Comparison of ENCODE assay signal across 8 mouse cellular contexts in the genomic region with DNA sequence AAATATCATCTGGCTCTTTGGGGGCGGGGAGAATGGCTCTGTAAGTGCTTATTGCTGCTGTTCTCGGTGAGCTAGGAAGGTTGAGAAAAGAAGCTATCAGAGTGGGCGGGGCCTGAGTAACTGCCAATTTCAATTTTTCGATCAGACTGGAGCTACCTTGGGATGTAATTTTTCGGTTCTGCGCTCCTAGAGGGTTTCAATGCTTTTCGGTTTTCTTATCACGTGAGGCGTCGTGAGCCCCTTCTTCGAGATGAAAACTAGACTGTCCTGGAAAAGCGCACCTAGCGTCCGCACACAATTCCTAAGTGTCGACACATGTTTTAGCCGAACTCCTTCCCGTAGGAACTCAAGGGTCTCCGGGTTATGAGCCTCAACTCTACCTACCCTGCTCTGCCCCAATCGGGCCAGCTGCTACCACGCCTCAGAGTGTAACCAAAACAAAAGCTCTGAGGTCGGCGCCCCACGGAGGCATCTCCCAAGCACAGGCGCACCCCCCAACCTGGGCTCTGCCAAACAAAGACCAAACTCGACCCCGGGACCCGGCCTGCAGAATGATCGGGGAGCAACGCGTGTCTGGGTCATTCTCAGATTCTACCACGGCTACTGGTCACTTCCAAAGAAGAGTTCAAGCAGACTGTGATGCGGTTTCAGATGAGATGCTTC. TPM values are rescaled to one million over a fixed set of nuclear protein-coding genes. Genes with fewer than 3 reads are reported as not detected.
DNase-seq lines count a peak whose midpoint lies in the region; ATAC-seq and TF ChIP-seq lines count a peak whose summit lies in the region.

No protein-coding gene starts in this region.

- no peaks in the 10 kb centered on the region for H3K4me1 ChIP-seq in neural tube, embryonic 11.5 days (ENCODE audit: control insufficient read depth, insufficient read depth, low read length)
- no peaks in the 10 kb centered on the region for H3K4me1 ChIP-seq in liver, adult 2 months (ENCODE audit: control insufficient read depth, insufficient read depth, low read length)
- H3K4me1 ChIP-seq in midbrain, postnatal 0 days (ENCODE audit: insufficient read depth, low read length) = no peaks in the 10 kb centered on the region

- H3K4me2 ChIP-seq in neural tube, embryonic 11.5 days (ENCODE audit: low read depth) = peak overlapping the region; percentile 76
- H3K4me2 ChIP-seq in midbrain, postnatal 0 days (ENCODE audit: low read depth, low read length, poor library complexity, severe bottlenecking) = peak overlapping the region; percentile 80

- H3K9ac ChIP-seq in neural tube, embryonic 11.5 days (ENCODE audit: low read length) = peak overlapping the region; percentile 82
- peak overlapping the region; percentile 72 for H3K9ac ChIP-seq in liver, adult 2 months (ENCODE audit: low read depth, low read length)
- H3K9ac ChIP-seq in midbrain, postnatal 0 days (replicated peaks; ENCODE audit: low read length, poor library complexity, severe bottlenecking) = peak overlapping the region; percentile 56

- TF ChIP-seq POLR2A in liver, adult 2 months (IDR thresholded peaks at IDR 0.05; ENCODE audit: extremely low read depth, insufficient read depth, low read length) = no peak

- H3K9me3 ChIP-seq in neural tube, embryonic 11.5 days (ENCODE audit: control insufficient read depth, low read length) = no peaks in the 10 kb centered on the region
- H3K9me3 ChIP-seq in midbrain, postnatal 0 days (ENCODE audit: low read length) = no peaks in the 10 kb centered on the region

- ATAC-seq in neural tube, embryonic 11.5 days (ENCODE audit: insufficient read depth, low FRiP score, low TSS enrichment) = peak; percentile 56
- ATAC-seq in midbrain, postnatal 0 days (ENCODE audit: low FRiP score) = peak; percentile 66

- DNase-seq in neural tube, embryonic 11.5 days (ENCODE audit: low spot score) = peak; percentile 56
- no peak for DNase-seq in neural tube, embryonic 10.5 days (ENCODE audit: extremely low spot score, low spot score)
- DNase-seq in cerebellum, postnatal 14 days = peak; percentile 60 to 66
- DNase-seq in gastrocnemius, postnatal 10 days = peak; percentile 42
- peak; percentile 26 for DNase-seq in kidney, adult 9 months
- peak; percentile 53 for DNase-seq in liver, adult 2 months (ENCODE audit: extremely low read depth, low read depth, low spot score)
- DNase-seq in midbrain, postnatal 0 days (ENCODE audit: low spot score) = peak; percentile 36
- DNase-seq in testis, postnatal 10 days (ENCODE audit: low spot score) = peak; percentile 67

- TF ChIP-seq CTCF in liver, adult 2 months (IDR thresholded peaks at IDR 0.05; ENCODE audit: low read depth, low read length) = no peak
- TF ChIP-seq CTCF in midbrain, postnatal 0 days (IDR thresholded peaks at IDR 0.05) = no peak; the same call in 1 of the 2 replicates

- peak overlapping the region; percentile 72 for H3K4me3 ChIP-seq in neural tube, embryonic 11.5 days (ENCODE audit: low read depth, low read length)
- peak overlapping the region; percentile 65 for H3K4me3 ChIP-seq in liver, adult 2 months (ENCODE audit: insufficient read depth, low read depth, low read length)
- H3K4me3 ChIP-seq in midbrain, postnatal 0 days (ENCODE audit: low read depth, low read length) = peak overlapping the region; percentile 74

- no peaks in the 10 kb centered on the region for H3K27me3 ChIP-seq in neural tube, embryonic 11.5 days (ENCODE audit: control insufficient read depth, insufficient read depth, low read length)
- H3K27me3 ChIP-seq in liver, adult 2 months (ENCODE audit: control insufficient read depth, insufficient read depth, low read length) = no peaks in the 10 kb centered on the region
- H3K27me3 ChIP-seq in midbrain, postnatal 0 days (ENCODE audit: insufficient read depth, low read length) = no peaks in the 10 kb centered on the region

- 1% methylated on average over 32 of the region's 32 CpGs for WGBS in neural tube, embryonic 11.5 days
- under 1% methylated on average over 32 of the region's 32 CpGs for WGBS in liver, adult 2 months
- whole genome bisulfite sequencing in midbrain, postnatal 0 days = 1% methylated on average over 32 of the region's 32 CpGs

- peak overlapping the region; percentile 76 for H3K27ac ChIP-seq in neural tube, embryonic 11.5 days (ENCODE audit: low read depth, low read length)
- H3K27ac ChIP-seq in liver, adult 2 months (replicated peaks; ENCODE audit: insufficient read depth, low read depth, low read length) = peak overlapping the region; percentile 7; the same call in 1 of the 2 replicates
- H3K27ac ChIP-seq in midbrain, postnatal 0 days (ENCODE audit: low read depth, low read length) = peak overlapping the region; percentile 69

- no peaks in the 10 kb centered on the region for H3K79me2 ChIP-seq in liver, adult 2 months (ENCODE audit: control insufficient read depth, insufficient read depth, low read length)

- H3K36me3 ChIP-seq in neural tube, embryonic 11.5 days (ENCODE audit: control insufficient read depth, insufficient read depth, low read length) = no peaks in the 10 kb centered on the region; the same call in 1 of the 2 replicates
- no peaks in the 10 kb centered on the region for H3K36me3 ChIP-seq in liver, adult 2 months (ENCODE audit: control insufficient read depth, insufficient read depth, low read length)
- H3K36me3 ChIP-seq in midbrain, postnatal 0 days (ENCODE audit: insufficient read depth, low read length) = 0 out of 2 replicates have a peak, but pooled peaks cover 5% of the 10 kb centered on the region

RNA-seq across cellular contexts. Expression of a gene that starts 0.8 kb away (rescaled TPM):
- polyA plus RNA-seq in neural tube, embryonic 11.5 days (2014; fragmentation: Nextera tagmentation; extraction: Ambion mirVana) = 16.5 and 19.6 TPM in 2 replicates
- 1 to 10 TPM; 3.2 to 5.5 TPM for total RNA-seq in gastrocnemius, postnatal 10 days (2021)
- 1.7 and 1.9 TPM in 2 replicates for total RNA-seq in liver, adult 2 months (2014; rRNA removed)
- 0.39 and 0.91 TPM in 2 replicates for polyA plus RNA-seq in liver, adult 2 months (2012; rRNA removed)
- total RNA-seq in midbrain, postnatal 0 days (2014; rRNA removed) = 7.7 and 11.5 TPM in 2 replicates
- polyA plus RNA-seq in midbrain, postnatal 0 days (2015; fragmentation: Nextera tagmentation; extraction: Ambion mirVana) = 6.1 and 6.8 TPM in 2 replicates

RNA-seq across cellular contexts. Expression of a gene that starts 32.3 kb away (rescaled TPM):
- 690 and 753 TPM in 2 replicates for polyA plus RNA-seq in neural tube, embryonic 11.5 days (2014; fragmentation: Nextera tagmentation; extraction: Ambion mirVana)
- total RNA-seq in gastrocnemius, postnatal 10 days (2021) = 100 to 1,000 TPM; 823 to 845 TPM
- 178 and 222 TPM in 2 replicates for total RNA-seq in liver, adult 2 months (2014; rRNA removed)
- polyA plus RNA-seq in liver, adult 2 months (2012; rRNA removed) = 95.2 and 103 TPM in 2 replicates
- 306 and 343 TPM in 2 replicates for total RNA-seq in midbrain, postnatal 0 days (2014; rRNA removed)
- polyA plus RNA-seq in midbrain, postnatal 0 days (2015; fragmentation: Nextera tagmentation; extraction: Ambion mirVana) = 488 and 533 TPM in 2 replicates

RNA-seq across cellular contexts. Expression of a gene that starts 38.7 kb away (rescaled TPM):
- polyA plus RNA-seq in neural tube, embryonic 11.5 days (2014; fragmentation: Nextera tagmentation; extraction: Ambion mirVana) = 0.77 and 0.89 TPM in 2 replicates
- total RNA-seq in gastrocnemius, postnatal 10 days (2021) = under 1 TPM; 0.31 to 0.34 TPM
- 0.34 and 0.37 TPM in 2 replicates for total RNA-seq in liver, adult 2 months (2014; rRNA removed)
- polyA plus RNA-seq in liver, adult 2 months (2012; rRNA removed) = 0.06 and 0.12 TPM in 2 replicates
- 2.0 and 2.7 TPM in 2 replicates for total RNA-seq in midbrain, postnatal 0 days (2014; rRNA removed)
- polyA plus RNA-seq in midbrain, postnatal 0 days (2015; fragmentation: Nextera tagmentation; extraction: Ambion mirVana) = 0.77 and 1.1 TPM in 2 replicates

RNA-seq across cellular contexts. Expression of a gene that starts 39.9 kb away (rescaled TPM):
- 15.3 and 16.9 TPM in 2 replicates for polyA plus RNA-seq in neural tube, embryonic 11.5 days (2014; fragmentation: Nextera tagmentation; extraction: Ambion mirVana)
- 1 to 10 TPM; 6.5 to 9.1 TPM for total RNA-seq in gastrocnemius, postnatal 10 days (2021)
- 8.6 and 9.9 TPM in 2 replicates for total RNA-seq in liver, adult 2 months (2014; rRNA removed)
- 2.0 and 2.8 TPM in 2 replicates for polyA plus RNA-seq in liver, adult 2 months (2012; rRNA removed)
- total RNA-seq in midbrain, postnatal 0 days (2014; rRNA removed) = 18.5 and 27.2 TPM in 2 replicates
- 17.6 and 19.3 TPM in 2 replicates for polyA plus RNA-seq in midbrain, postnatal 0 days (2015; fragmentation: Nextera tagmentation; extraction: Ambion mirVana)

Comparison
In these comparisons a context has a peak if more than half of its experiments do, and no peak if none do; other contexts are left out.
1. H3K27ac ChIP-seq: peak in every context shown above with its lines; median percentile 76 in neural tube, embryonic 11.5 days; 69 in midbrain, postnatal 0 days; 7 in liver, adult 2 months.